Mouse (Mus musculus): ENCODE data around the gene Sbno2.

The Sbno2 gene

DNA sequence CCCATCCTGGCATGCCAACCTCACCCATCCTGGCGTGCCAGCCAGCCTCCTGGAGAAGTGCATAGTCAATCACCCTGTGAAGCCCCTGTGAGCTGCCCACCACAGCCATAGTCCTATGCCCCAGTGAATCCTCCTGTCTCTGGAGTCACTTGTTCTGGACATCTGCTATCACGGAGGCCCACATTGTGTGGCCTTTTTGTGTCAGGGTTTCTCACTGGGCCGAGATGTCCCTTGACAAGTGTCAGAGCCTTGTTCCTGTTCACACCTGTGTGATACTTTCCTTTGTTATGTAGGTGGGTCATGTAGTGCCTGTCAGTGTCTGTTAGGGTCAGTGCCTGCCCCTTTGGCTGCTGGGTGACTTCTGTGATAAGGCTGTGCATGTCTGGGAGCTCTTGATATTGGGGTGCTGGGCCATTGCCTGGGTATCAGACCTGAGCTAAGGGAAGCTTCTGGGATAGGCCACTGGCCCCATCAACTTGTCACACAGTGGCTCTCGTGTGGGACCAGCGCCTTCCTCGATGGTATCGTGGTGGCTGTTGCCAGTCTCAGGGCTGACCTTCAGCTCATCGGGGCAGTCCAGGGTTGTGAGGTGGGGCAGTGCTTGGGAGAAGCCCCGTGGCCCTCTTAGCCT is 18.7 kb upstream of the Sbno2 start:
- DNase-seq (ENCODE audit: low spot score in 2 of 2), result peak; percentile 54 to 59

DNA sequence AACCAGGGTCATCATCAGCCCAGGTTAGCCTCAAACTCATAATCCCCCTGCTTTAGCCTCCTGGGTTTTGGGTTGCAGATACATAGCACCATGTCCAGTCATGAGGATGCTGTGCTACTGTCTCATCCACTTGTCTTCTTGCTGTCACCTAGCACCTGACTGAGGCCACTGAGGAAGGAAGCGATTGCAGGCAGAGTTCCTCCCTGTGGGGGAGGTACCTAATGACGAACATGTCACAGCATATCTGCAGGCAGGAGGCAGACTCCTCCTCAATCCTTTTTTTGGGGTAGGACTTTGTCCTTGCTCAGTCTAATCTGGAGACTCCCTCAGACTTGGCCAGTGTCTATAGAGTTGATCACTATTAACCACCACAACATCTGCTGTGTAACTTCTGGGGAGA is 16.3 kb upstream of the Sbno2 start:
- no peak for DNase-seq (ENCODE audit: low spot score in 2 of 2)

DNA sequence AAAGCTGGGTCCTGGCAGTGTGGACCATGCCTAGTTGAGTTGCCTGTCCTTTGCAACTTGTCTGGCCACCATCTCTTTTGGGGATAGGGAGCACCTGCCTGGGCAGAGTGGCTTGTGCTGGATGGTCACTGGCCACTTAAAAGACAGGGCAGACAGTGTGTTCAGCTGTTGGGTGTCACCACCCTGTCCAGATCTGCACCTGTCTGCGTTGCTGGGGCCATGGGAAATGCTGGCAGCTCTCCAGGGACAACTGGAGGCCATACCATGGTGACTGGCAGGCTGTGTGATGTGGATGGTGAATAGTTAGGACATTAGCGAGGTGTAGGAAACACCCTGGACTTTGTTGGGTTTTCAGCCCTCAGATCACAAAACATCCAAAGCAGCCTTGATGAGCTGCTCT is 14.8 kb upstream of the Sbno2 start:
- DNase-seq (ENCODE audit: low spot score in 2 of 2), result no peak

DNA sequence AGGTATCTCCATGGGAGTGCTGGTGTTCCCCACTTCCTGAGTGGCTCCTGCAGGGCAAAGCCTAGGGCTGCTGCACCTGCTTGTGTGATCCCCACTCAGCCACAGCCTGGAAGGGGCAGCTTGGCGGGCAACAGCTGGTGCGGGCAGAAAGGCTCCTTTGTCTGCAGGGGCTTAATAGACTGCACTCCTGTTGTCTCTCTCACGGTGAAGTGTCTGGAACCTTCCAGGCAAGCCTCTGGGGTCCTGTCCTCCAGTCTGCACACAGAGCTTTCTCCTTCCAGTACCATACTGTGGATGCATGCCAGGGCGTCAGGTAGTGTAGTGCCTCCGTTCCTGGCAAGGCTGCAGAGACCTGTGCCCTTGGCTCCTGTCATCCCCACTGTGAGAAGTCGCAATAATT is 13.2 kb upstream of the Sbno2 start:
- no peak for DNase-seq (ENCODE audit: low spot score in 2 of 2)

DNA sequence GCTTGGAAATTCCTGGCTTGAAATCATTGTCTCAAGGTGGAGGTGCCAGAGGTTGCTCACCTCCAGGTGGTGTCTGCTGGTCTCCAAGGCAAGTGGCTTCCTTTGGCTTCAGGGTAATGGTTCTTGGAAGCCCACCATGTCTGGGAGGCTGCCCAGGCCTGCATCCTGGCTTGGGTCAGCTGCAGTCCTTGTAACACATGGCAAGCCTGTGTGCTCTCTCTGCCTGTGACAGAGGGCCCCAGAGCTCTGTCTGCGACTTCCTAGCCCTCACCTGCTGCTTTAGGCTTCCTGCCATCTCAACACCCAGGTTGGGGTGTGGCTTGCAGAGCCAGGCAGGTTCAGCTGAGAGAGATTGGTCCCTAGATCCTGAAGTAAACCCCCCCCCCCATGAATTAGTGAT is 12.4 kb upstream of the Sbno2 start:
- DNase-seq (ENCODE audit: low spot score in 2 of 2), result no peak

DNA sequence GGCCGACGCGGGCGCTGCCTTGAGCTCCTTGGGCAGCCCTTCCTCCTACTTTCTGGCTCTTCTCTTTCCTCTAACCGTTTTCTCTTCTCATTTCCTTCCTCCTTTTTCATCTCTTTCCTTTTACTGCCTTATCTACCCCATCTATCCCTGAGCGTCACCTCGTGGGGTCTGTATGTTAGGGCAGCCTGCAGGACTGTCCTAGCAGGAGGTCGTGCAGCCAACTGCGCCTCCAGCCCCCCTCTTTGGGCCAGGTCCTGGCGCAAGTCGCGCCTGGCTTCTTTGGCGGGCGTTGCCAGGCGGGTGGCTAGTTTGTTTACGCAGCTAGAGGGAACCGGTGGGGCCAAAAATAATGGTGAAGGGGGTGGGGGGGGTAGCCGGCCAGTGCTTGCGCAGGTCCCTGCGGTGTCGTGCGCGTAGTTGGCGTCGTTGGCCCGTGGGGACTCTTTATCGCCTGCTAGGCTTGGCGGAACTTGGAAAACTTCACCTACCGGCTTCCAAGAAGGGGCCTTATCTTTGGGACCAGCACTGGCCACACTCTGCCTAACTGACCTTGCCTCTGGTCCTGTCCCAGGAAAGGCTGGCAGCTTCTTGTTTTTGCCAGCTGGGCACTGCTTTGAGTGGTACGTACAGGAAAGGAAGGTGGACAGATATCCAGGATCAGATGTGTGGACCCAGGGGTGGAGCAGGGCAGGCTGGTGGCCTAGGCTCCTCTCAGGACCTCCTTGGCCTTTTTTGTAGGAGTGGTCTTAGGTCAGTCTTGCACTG is 11.7 kb upstream of the Sbno2 start:
- DNase-seq (ENCODE audit: low spot score in 2 of 2), result peak; percentile 65 to 67

DNA sequence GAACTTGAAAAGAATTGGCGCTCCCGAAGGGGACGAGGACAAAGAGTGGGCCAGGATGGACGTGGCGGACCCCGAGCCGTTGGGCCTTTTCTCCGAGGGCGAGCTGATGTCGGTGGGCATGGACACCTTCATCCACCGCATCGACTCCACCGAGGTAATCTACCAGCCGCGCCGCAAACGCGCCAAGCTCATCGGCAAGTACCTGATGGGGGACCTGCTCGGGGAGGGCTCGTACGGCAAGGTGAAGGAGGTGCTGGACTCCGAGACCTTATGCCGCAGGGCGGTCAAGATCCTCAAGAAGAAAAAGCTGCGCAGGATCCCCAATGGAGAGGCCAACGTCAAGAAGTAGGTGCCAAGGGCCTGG is 11.2 kb upstream of the Sbno2 start:
- peak; percentile 63 to 74 for DNase-seq (ENCODE audit: low spot score in 2 of 2)

DNA sequence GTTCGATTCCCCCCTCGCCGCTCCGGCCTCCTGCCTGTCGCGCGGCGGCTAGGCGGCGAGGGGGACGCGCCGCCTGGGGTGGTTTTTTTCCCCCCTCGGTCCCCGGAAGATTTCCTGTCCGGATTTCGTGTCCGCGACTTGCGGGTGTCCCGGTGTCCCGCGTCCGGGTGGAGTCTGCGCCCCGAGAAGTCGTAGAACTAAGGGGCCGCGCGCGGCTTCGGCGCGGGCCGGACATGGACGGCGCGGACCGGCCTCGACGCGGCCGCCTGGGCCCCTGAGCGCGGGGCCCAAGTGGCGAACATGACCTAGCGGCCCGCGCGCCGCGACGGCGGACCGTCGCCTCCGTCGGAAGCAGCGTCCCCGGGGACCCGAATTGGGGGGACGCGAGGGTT is 10.6 kb upstream of the Sbno2 start:
- DNase-seq (ENCODE audit: low spot score in 2 of 2), result no peak

DNA sequence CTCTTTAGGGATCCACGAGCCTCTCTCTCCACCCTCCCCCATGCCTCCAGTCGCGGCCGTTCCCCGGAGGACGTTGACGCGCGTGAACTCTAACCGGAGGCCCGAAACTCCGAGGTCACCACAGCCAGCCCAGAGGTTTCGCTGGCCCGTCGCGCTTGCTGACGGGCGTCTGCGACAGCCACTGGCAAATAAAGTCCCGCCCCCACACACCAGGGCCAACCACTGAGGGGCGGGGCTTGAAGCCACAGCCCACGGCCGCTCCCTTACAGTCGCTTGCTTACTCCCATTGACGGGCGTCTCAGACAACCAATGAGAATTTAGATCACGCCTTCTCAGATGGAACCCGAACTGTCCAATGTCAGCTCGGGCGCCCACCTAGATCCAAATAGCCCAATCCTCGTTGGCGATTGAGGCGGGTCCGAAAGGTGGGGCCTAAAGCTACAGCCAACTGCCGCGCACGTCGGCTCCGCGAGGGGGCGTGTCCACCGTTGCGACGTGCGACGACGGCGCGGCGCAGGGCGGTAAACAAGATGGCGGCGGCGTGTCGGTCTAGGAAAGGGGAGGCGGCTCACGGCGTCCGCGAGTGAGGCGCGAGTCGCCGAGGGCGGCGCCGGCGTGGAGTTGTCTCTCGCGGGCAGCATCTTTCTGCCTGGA is 10.0 kb upstream of the Sbno2 start, which contains the start of gene Stk11:
Gene Stk11 (plus strand): TSS at position 514 of the 654 bp plus-strand sequence.
- peak; percentile 98 to 100 for DNase-seq (ENCODE audit: low spot score in 2 of 2)

DNA sequence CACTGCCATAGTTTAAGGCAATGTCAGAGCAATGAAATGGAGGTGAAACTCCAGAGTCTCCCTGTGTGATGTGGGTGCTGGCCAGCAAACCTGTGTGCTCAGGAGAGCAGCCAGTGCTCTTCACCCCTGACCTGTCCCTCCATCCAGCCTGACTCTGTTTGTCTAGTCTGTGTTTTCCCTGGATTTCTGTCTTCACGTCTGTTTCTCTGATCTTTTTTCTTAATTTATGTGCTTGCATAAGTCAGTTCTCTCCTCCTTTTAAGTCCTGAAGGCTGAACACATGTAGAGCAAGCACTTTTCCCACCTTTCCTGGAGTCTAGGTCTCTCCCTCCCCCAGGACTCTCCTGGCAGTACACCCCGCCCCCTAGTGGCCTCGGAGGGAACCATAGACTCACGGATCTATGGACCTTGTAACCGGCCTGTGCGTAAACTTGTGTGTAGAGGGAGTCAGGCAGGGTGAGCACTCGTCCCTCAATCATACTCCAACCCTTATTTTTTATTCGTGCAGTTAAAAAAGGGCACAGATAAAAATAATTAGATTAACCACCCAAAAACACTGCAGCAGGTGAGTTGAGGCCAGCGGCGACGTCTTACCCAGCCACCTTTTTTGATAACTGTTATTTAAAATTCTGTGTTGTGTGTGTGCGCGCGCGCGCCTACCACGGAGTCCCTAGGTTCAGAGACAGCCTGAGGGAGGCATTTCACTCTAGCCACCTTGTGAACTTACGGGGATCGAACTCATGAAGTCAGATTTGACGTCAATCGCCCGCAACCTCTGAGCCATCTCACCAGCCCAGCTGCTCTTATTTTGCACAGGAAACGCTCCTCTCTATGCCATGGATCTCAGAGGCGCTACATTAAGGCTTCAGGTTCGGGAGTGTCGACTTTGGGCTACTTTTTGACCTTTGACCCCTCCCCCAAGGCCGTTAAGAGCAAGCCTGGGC is 9.2 kb upstream of the Sbno2 start:
- peak; percentile 93 to 96 for DNase-seq (ENCODE audit: low spot score in 2 of 2)

DNA sequence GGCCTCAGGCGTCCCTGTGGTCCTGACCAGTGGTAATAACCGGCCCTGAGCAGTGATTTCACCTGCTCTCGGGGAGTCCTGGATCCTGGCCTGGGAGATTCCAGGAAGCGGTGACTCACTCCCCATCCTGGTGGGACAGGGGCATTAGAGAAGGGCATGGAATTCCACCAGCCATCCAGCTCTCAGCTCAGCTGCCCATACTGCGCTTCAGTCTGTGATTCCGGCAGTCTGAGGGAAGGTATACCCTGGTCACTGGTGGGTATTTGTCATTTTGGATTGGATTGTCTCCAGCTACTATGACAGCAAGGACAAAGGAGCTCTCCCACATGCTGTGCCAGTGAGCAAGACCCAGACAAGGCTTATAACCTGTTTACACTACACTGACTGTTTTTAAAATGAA is 2.3 kb upstream of the Sbno2 start:
- no peak for DNase-seq (ENCODE audit: low spot score in 2 of 2)

DNA sequence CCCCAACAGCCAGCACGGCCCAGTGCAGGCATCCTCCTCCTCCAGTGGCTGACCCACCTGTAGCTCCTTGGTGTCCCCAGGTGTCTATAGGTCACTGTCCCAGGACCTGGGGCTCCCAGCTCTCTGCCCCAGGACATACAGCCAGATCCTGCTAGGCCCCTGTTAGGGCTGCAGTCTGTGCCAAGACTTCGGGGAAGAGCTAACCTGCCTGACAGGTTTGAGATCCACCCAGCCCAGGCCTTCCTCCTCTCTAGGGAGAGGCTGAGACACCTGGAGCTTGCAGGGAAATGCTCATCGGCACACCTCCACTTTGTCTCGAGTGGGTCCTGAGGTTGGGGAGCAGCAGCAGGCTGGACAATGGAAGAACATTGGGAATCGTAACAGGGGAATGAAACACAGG is 555 bp upstream of the Sbno2 start:
- DNase-seq (ENCODE audit: low spot score in 2 of 2), result no peak

DNA sequence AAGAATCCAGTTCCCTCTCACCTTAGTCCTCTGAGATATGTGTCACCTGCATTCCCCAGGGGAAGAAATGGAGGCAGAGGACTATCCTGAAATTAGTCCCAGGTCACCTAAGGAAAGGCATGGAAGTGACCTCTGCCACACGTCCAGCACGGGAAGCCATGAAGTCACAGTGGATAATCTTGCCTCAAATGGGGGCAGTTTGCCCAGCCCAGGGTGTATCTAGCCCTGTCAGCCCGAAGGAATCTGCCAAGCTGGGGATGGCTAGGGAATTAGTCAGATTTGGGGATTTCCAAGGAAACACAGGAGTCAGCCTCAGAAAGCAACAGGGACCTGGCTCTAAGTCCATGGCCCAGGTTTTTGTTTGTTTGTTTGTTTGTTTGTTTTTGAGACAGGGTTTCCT is 1.2 kb downstream of the Sbno2 start:
- DNase-seq (ENCODE audit: low spot score in 2 of 2), result no peak

DNA sequence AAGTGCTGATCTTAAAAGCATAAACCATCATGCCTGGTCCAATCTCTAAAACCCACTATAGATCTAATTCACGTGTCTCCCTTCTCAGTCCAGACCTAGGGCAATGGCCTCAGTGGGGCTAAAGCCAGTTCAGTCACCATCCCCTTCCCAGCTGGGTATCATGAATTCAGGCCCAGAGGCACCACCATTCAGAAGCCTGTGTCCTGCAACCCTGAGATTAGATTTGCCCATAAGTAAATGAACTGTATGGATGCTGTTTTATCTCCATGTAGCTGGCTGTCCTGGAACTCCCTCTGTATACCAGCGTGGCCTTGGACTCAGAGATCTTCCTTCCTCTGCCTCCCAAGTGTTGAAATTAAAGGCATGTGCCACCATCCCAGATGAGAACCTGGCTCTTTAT is 2.3 kb downstream of the Sbno2 start:
- no peak for DNase-seq (ENCODE audit: low spot score in 2 of 2)

DNA sequence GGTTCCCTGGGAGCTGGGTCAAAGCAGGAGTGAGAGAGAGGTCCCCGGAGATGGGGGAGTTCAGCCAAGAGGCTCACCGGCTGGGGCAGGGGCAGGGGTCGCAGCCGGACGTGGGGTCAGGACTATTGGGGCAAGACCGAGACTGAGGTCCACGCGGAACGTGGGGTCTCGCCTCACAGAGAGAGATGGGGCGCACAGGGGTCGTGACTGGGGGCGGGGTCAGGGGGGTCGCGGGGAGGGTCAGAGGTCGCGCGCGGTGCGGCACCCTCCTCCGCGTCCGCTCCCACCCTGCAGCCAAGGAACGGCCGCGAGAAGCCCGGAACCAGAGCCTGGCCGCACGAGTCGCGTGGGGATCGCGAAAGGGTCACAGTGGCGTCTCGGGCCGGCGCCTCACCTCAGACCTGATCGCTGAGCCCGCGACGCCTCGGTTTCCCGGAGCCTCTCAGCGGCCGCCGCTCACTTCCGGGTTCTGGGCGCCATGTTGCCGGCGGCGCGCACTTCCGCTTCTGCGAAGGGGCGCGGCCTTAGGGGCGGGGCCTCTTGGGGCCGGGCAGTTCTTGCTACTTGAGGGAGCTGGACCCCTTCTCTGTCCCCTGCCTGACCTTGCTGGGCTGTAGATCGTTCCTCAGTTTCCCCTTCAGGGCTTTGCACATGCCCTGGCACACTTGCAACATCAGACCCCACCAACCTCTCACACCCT is 3.0 kb downstream of the Sbno2 start:
- DNase-seq (ENCODE audit: low spot score in 2 of 2), result peak; percentile 89 to 94

DNA sequence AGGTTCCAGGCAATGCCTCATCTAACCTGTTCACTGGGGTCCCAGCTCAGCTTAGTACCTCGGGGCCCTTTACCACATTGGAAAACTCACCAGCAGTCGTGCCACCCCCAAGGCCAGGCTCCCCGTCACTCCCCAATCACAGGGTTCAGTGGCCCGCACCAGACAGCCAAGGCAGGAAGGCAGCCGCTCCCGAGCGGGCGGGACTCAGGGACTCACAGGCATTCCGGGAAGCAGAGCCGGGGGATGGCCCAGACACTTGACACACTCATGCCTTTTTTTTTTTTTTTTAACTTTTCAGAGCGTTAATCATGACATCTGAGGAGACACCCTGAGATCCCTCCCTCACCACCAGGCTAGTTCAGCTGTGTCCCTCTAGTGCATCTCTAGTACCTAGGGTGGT is 4.4 kb downstream of the Sbno2 start:
- DNase-seq (ENCODE audit: low spot score in 2 of 2), result no peak

DNA sequence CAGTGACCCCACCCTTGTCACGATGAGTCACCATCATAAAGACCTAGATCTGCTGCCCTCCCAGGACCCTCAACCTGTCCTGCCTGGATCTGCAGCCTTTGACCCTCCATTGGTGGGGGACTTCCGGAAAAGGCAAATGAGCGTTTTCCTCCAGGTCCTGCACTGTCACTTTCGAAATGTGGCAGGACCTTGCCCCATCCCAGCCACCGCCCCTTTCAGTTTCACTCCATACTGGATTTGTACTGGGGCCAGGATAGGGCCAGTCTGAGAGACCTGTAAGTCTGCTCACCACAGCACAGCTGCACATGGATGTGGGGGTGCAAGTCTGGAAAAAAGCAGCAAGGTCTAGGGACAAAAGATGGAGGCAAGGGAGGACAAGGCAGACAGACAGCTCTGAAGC is 6.7 kb downstream of the Sbno2 start:
- no peak for DNase-seq (ENCODE audit: low spot score in 2 of 2)

DNA sequence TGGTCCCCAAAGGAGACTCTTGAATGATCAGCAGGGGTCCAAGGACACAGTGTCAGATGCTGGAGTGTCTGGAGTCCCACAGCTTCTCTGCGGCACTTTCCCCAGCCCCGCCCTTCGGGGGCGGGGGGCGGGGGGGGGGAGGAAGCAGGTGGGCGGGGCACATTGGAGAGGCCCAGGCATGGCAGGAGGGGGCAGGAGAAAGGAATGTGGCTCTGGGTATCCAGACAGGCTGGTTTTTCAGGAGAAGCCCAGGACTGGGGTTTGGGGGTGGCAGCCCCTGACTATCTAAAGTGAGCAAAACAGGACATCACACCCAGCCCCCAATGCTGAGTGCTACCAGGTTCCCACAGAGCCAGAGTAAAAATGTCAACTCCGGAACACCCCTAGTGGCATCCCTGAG is 8.1 kb downstream of the Sbno2 start:
- DNase-seq (ENCODE audit: low spot score in 2 of 2), result no peak

DNA sequence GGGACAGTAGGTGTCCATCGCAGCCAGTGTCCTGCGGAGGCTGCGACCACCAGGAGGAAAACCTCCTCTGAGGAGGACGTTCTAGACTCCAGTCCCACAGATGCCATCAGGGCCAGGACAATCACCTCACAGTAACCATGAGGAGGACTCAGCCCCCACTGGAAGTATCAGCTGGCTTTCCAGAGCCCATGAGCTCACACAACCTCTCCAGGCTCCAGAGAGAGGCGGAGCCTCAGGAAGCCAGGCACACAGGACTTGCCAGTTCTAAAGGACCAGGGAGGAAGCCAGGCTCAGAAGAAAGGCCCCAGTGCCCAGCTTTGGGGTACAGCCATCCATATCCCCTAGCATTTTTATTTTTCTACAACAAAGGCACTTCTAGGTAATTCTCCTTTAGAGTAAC is 9.8 kb downstream of the Sbno2 start:
- DNase-seq (ENCODE audit: low spot score in 2 of 2), result no peak

DNA sequence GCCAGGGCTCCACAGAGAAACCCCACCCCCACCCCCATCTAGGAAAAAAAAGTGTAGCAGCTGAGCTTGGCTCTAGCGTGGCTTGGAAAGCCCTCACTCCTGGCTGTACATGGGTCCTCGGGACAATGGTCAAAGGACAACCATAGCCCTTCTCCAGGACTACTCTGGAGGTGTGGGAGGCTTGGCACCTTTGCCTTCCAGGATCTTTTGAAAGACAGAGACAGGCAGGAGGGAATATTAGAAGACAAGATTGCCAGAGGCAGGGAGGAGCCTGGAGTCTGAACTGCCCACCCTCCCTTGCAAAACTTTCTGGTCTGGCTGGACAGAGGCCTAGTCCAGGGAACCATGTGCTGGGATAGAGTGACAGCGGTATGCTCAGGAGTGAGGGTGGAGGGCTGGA is 10.7 kb downstream of the Sbno2 start:
- DNase-seq (ENCODE audit: low spot score in 2 of 2), result no peak

DNA sequence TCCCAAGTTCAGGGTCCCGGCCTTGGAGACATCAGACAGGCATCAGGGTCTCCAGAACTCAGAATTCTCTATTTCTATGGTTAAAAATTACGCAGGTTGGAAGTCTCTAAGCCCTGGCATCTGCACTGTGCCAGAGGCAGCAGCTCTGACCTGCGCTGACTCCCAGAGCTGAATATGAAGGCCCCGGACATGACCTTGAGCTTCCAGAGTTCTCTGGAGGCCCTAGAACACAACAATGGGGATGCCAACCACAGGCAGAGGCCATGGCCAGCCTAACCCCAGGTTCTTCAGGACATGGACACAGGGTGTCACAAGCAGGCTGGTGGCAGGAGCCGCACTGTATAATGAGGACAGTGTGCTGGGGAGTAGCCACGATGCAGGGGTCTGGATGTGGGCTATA is 11.3 kb downstream of the Sbno2 start:
- no peak for DNase-seq (ENCODE audit: low spot score in 2 of 2)

Measured in spleen, postnatal 10 days (tissue).